15 mouse cellular contexts compared by ENCODE assay signal in genomic region chr7:128575211-128575610, GRCm38 (mm10). TPM values are rescaled to one million over a fixed set of nuclear protein-coding genes. Genes with fewer than 3 reads are reported as not detected.
DNase-seq lines count a peak whose midpoint lies in the region; ATAC-seq lines count a peak whose summit lies in the region.
"Had no signal": no experiment of that assay in that cellular context is flagged by ENCODE, and none has a peak within 500 bp of the region (broad histone marks: within the 10 kb centered on the region; RNA-seq: fewer than 3 reads in every experiment).

No protein-coding gene starts in this region.

- ATAC-seq in cerebellum, adult (ENCODE audit: insufficient number of reproducible peaks, low FRiP score, low TSS enrichment) = no peak
- ATAC-seq: forebrain, embryonic 13.5 days; forebrain, embryonic 15.5 days had no signal

- DNase-seq in adrenal gland, adult 2 months = peak; percentile 64
- no peak for DNase-seq in adrenal gland, adult 18-20 months (ENCODE audit: low spot score in 2 of 2)
- DNase-seq in adrenal gland, postnatal 10 days = peak; percentile 26
- peak; percentile 14 for DNase-seq in adrenal gland, postnatal 25 days
- no peak for DNase-seq in cerebellum, adult 18-20 months
- DNase-seq in lung, postnatal 10 days = no peak
- DNase-seq: cerebellum, adult 11 months; cerebellum, adult 2 months; cerebellum, adult 9-10 months; cerebellum, postnatal 10 days; cerebellum, postnatal 25 days; forebrain, postnatal 0 days had no signal

RNA-seq across cellular contexts. Expression of gene Inpp5f, which starts 35.9 kb away (rescaled TPM):
- total RNA-seq in adrenal gland, adult 2 months (2021) = 10 to 100 TPM; 18.2 to 21.7 TPM
- polyA plus RNA-seq in adrenal gland, adult 2 months (2012; rRNA removed) = 10.7 and 10.9 TPM in 2 replicates
- 10 to 100 TPM; 14.9 to 19.0 TPM for total RNA-seq in adrenal gland, adult 18-20 months (2021)
- 10 to 100 TPM; 19.7 to 28.0 TPM for total RNA-seq in adrenal gland, postnatal 10 days (2021)
- 28.8 and 31.4 TPM in 2 replicates for total RNA-seq in adrenal gland, postnatal 25 days (2021)

RNA-seq across cellular contexts. Expression of gene Bag3, which starts 51.8 kb away (rescaled TPM):
- total RNA-seq in adrenal gland, adult 2 months (2021) = 100 to 1,000 TPM; 143 to 425 TPM
- 196 and 360 TPM in 2 replicates for polyA plus RNA-seq in adrenal gland, adult 2 months (2012; rRNA removed)
- 100 to 1,000 TPM; 316 to 330 TPM for total RNA-seq in adrenal gland, adult 18-20 months (2021)
- 100 to 1,000 TPM in 1 of 2 experiments, 10 to 100 TPM in 1; 77.1 to 125 TPM for total RNA-seq in adrenal gland, postnatal 10 days (2021)
- 148 and 181 TPM in 2 replicates for total RNA-seq in adrenal gland, postnatal 25 days (2021)

Comparison
In these comparisons a context has a peak if more than half of its experiments do, and no peak if none do; other contexts are left out.
1. DNase-seq: peak in adrenal gland, adult 2 months (single experiment), adrenal gland, postnatal 10 days (single experiment) and adrenal gland, postnatal 25 days (single experiment); none in adrenal gland, adult 18-20 months (0 of 2), cerebellum, adult 18-20 months (0 of 2) and lung, postnatal 10 days (single experiment).